Mouse (Mus musculus) CH12.LX (cell line): ENCODE measurements around the gene Stt3b. TPM values are rescaled to one million over a fixed set of nuclear protein-coding genes. Genes with fewer than 3 reads are reported as not detected.

Source experiments
- DNase-seq: peaks from one replicate; pipeline ENCODE4 v3.0.0-alpha.2; 2013; ENCODE audit errors: extremely low read depth
- H3K27ac ChIP-seq: 2 replicates; pipeline ENCODE4 v1.5.1; 2012; ENCODE audit warnings: low read depth, mild to moderate bottlenecking, control low read depth, moderate library complexity; ENCODE audit not compliant: insufficient read depth
- H3K27me3 ChIP-seq: replicated peaks from 2 replicates; pipeline ENCODE3; 2012; ENCODE audit warnings: inconsistent platforms
- H3K36me3 ChIP-seq, 2 experiments: replicated peaks in 1 of 2; 2 replicates each; pipeline versions ENCODE3 to v1.6.1; 2012; ENCODE audit warnings: inconsistent platforms in 1 of 2, low read length in 1 of 2, mild to moderate bottlenecking in 1 of 2, mixed read lengths in 1 of 2, moderate library complexity in 1 of 2; ENCODE audit not compliant: control insufficient read depth in 1 of 2, insufficient read depth in 1 of 2
- H3K4me1 ChIP-seq, 2 experiments: 2 replicates each; pipeline ENCODE4 v1.6.1; 2012; ENCODE audit warnings: inconsistent platforms in 1 of 2, moderate library complexity in 1 of 2; ENCODE audit not compliant: insufficient read depth in 2 of 2, control insufficient read depth in 1 of 2
- H3K4me2 ChIP-seq: 2 replicates; pipeline ENCODE4 v1.6.1; 2012; ENCODE audit warnings: low read depth, mild to moderate bottlenecking, control low read depth; ENCODE audit not compliant: poor library complexity, insufficient read depth, severe bottlenecking
- H3K4me3 ChIP-seq, 3 experiments: fragments of 150-350 bp in 1 of 3; sonication (generic) in 1 of 3; replicated peaks in 1 of 3; 2 replicates each; pipeline versions ENCODE3 to v1.5.1; 2011 to 2012; ENCODE audit warnings: low read depth in 2 of 3, low read length in 2 of 3, mild to moderate bottlenecking in 2 of 3, moderate library complexity in 2 of 3, control low read depth in 1 of 3, improper control_type of control experiment in 1 of 3, inconsistent platforms in 1 of 3, mixed read lengths in 1 of 3; ENCODE audit not compliant: poor library complexity in 1 of 3
- H3K79me2 ChIP-seq: replicated peaks from 2 replicates; pipeline ENCODE4 v1.6.1; 2012; ENCODE audit warnings: mild to moderate bottlenecking, moderate library complexity; ENCODE audit not compliant: control insufficient read depth, poor library complexity, insufficient read depth, severe bottlenecking; ENCODE audit errors: extremely low read depth
- H3K9ac ChIP-seq: 2 replicates; pipeline ENCODE4 v1.6.1; 2012; ENCODE audit warnings: low read depth, mild to moderate bottlenecking, control low read depth, moderate library complexity; ENCODE audit not compliant: insufficient read depth
- H3K9me3 ChIP-seq: replicated peaks from 2 replicates; pipeline ENCODE3; 2012; ENCODE audit warnings: low read length, inconsistent platforms, mixed read lengths
- CTCF ChIP-seq, 2 experiments: IDR thresholded peaks in 1 of 2; conservative IDR thresholded peaks in 1 of 2; 2 replicates each; pipeline ENCODE4 v1.5.1; 2011 to 2012; ENCODE audit warnings: low read depth in 2 of 2, low read length in 2 of 2, improper control_type of control experiment in 1 of 2, inconsistent platforms in 1 of 2, mild to moderate bottlenecking in 1 of 2, moderate library complexity in 1 of 2
- EP300 ChIP-seq: IDR thresholded peaks from 2 replicates; pipeline ENCODE4 v1.6.1; 2011; ENCODE audit warnings: low read length, improper control_type of control experiment
- IRF4 ChIP-seq: IDR thresholded peaks from 2 replicates; pipeline ENCODE4 v1.6.1; 2014; ENCODE audit warnings: low read depth, mild to moderate bottlenecking, inconsistent platforms, low read length, improper control_type of control experiment
- MAZ ChIP-seq: IDR thresholded peaks from 2 replicates; pipeline ENCODE4 v1.6.1; 2012; ENCODE audit warnings: low read depth, mild to moderate bottlenecking, inconsistent platforms, low read length, improper control_type of control experiment, moderate library complexity
- MEF2A ChIP-seq: IDR thresholded peaks from 2 replicates; pipeline ENCODE4 v1.6.1; 2014; ENCODE audit warnings: low read depth, mild to moderate bottlenecking, inconsistent platforms, low read length, improper control_type of control experiment, borderline replicate concordance
- POLR2A ChIP-seq: IDR thresholded peaks from 2 replicates; pipeline ENCODE4 v1.6.1; 2011; ENCODE audit warnings: low read depth, mild to moderate bottlenecking, improper control_type of control experiment, low read length
- TBP ChIP-seq: conservative IDR thresholded peaks from 2 replicates; pipeline ENCODE4 v1.6.1; 2011; ENCODE audit warnings: low read depth, low read length, improper control_type of control experiment
- UBTF ChIP-seq: IDR thresholded peaks from 2 replicates; pipeline ENCODE4 v1.6.1; 2012; ENCODE audit warnings: low read depth, mild to moderate bottlenecking, inconsistent platforms, low read length, improper control_type of control experiment, moderate library complexity
- ZNF384 ChIP-seq: IDR thresholded peaks from 2 replicates; pipeline ENCODE4 v1.6.1; 2012; ENCODE audit warnings: low read depth, low read length, improper control_type of control experiment, inconsistent platforms
- dilution Hi-C: fragments of 300-500 bp; cut with MboI; formaldehyde crosslinking; loops from 2 replicates; pipeline ENCODE4 v1.14.3; 2020; ENCODE audit warnings: low sequenced_read_pairs; ENCODE audit not compliant: extremely low pct_unique_long_range_greater_than_20kb, extremely low pct_ligation_motif_present
- in situ Hi-C: fragments of 300-500 bp; cut with MboI; formaldehyde crosslinking; loops from 3 replicates; pipeline ENCODE4 v1.14.3; 2019; ENCODE audit warnings: low sequenced_read_pairs, low pct_ligation_motif_present, low pct_unique_long_range_greater_than_20kb, mixed read lengths
- polyA plus RNA-seq: library from polyadenylated mRNA; unstranded; fragments of >175 nt; gene quantifications from 2 replicates; pipeline ENCODE4 v1.2.1, GENCODE M21; 2012; ENCODE audit warnings: low read depth; ENCODE audit not compliant: insufficient read length
- total RNA-seq, 2 experiments: library from RNA; depleted of rRNA; stranded (reverse); fragments of 300-350 nt in 1 of 2; fragments of >200 nt in 1 of 2; gene quantifications; 2 replicates each; pipeline ENCODE4 v1.2.3; 2012 to 2014

Gene Stt3b
- total and polyA plus RNA-seq, 3 experiments: 103 to 155 (median 118) TPM

- Histone ChIP-seq H3K27me3 (no peaks in the 10 kb centered on the region), H3K9me3 (peaks cover 4% of the 10 kb centered on the region), H3K9ac (no peak overlapping the region), H3K79me2 (no peaks in the 10 kb centered on the region), H3K27ac (no peak overlapping the region), H3K4me1 (peaks cover 0 to 18% of the 10 kb centered on the region in 2 experiments; a peak in 2 of 4 replicates), H3K36me3 (no peaks in the 10 kb centered on the region), H3K4me3 (no peak overlapping the region), H3K4me2 (no peak overlapping the region)
- dilution Hi-C loops (no loop called here), in situ Hi-C loops (no loop called here)
- no peak for TF ChIP-seq MAZ
- peak; percentile 71 for TF ChIP-seq ZNF384
- no peak for DNase-seq
Observed at GRCm38 (mm10) chr9:115214572-115215571, 95.3 kb downstream of the Stt3b start.

GRCm38 (mm10) chr9:115213755-115214264 lies 96.4 kb downstream of the Stt3b start:
- H3K9ac ChIP-seq: no peak overlapping the region
- in situ Hi-C loops (no loop called here), dilution Hi-C loops (no loop called here)
- H3K79me2 ChIP-seq: no peaks in the 10 kb centered on the region
- H3K27ac ChIP-seq: no peak overlapping the region
- H3K27me3 ChIP-seq: no peaks in the 10 kb centered on the region
- no peak overlapping the region for H3K4me2 ChIP-seq
- TF ChIP-seq UBTF (no peak), EP300 (no peak), CTCF (conservative IDR thresholded peaks at IDR 0.05 in 1 of 2, IDR thresholded peaks at IDR 0.05 in 1 of 2; ENCODE audit: low read depth in 2 of 2, low read length in 2 of 2) (peak in 1 of 2 experiments; percentile 10; a peak in 1 of 4 replicates), TBP (no peak), IRF4 (no peak), ZNF384 (no peak), MEF2A (no peak)
- peaks cover 4% of the 10 kb centered on the region for H3K9me3 ChIP-seq
- peaks cover 0 to 17% of the 10 kb centered on the region in 2 experiments; a peak in 2 of 4 replicates for H3K4me1 ChIP-seq
- no peak for DNase-seq
- no peaks in the 10 kb centered on the region for H3K36me3 ChIP-seq
- no peak overlapping the region for H3K4me3 ChIP-seq

GRCm38 (mm10) chr9:115210535-115210934 lies 99.7 kb downstream of the Stt3b start:
- dilution Hi-C loops: no loop called here

More at GRCm38 (mm10) chr9:115210535-115210934, 99.7 kb downstream of the Stt3b start:
- no peak for DNase-seq
- Histone ChIP-seq H3K36me3 (no peaks in the 10 kb centered on the region), H3K9ac (no peak overlapping the region), H3K4me3 (no peak overlapping the region), H3K4me2 (no peak overlapping the region), H3K27me3 (no peaks in the 10 kb centered on the region), H3K79me2 (no peaks in the 10 kb centered on the region), H3K4me1 (peaks cover under 1 to 18% of the 10 kb centered on the region in 2 experiments; a peak in 2 of 4 replicates), H3K27ac (no peak overlapping the region), H3K9me3 (peaks cover 4% of the 10 kb centered on the region)
- no peak for TF ChIP-seq POLR2A
- in situ Hi-C loops: no loop called here
